Mouse (Mus musculus) midbrain, embryonic 14.5 days (tissue): Measurements from ENCODE around the gene Traf3ip1. TPM values are rescaled to one million over a fixed set of nuclear protein-coding genes. Genes with fewer than 3 reads are reported as not detected.

ENCODE experiments used
- ATAC-seq: fragments of 200-750 bp; cut with Nextera tagmentation; 2 replicates; pipeline ENCODE4 v1.8.0; 2017; ENCODE audit warnings: moderate number of reproducible peaks, moderate library complexity; ENCODE audit not compliant: low FRiP score, low TSS enrichment
- DNase-seq: peaks from one replicate; pipeline ENCODE4 v3.0.0-alpha.2; 2015
- H3K27ac ChIP-seq: fragments of 300-500 bp; sonication (generic); replicated peaks from 2 replicates; pipeline ENCODE4 v1.5.1; 2014; ENCODE audit warnings: mild to moderate bottlenecking, low read depth, low read length, moderate library complexity
- H3K27me3 ChIP-seq: fragments of 300-500 bp; sonication (generic); 2 replicates; pipeline ENCODE4 v1.6.1; 2014; ENCODE audit warnings: low read length, control low read depth, mixed read lengths; ENCODE audit not compliant: control insufficient read depth, insufficient read depth
- H3K36me3 ChIP-seq: fragments of 300-500 bp; sonication (generic); 2 replicates; pipeline ENCODE4 v1.6.1; 2014; ENCODE audit warnings: low read length, control low read depth; ENCODE audit not compliant: control insufficient read depth, insufficient read depth
- H3K4me1 ChIP-seq: fragments of 300-500 bp; sonication (generic); 2 replicates; pipeline ENCODE4 v1.6.1; 2014; ENCODE audit warnings: mild to moderate bottlenecking, antibody characterized with exemption, low read length, control low read depth; ENCODE audit not compliant: control insufficient read depth, insufficient read depth
- H3K4me2 ChIP-seq: fragments of 300-500 bp; sonication (generic); 2 replicates; pipeline ENCODE4 v1.6.1; 2014; ENCODE audit warnings: mild to moderate bottlenecking, low read length, moderate library complexity
- H3K4me3 ChIP-seq: fragments of 300-500 bp; sonication (generic); replicated peaks from 2 replicates; pipeline ENCODE4 v1.5.1; 2014; ENCODE audit warnings: low read depth, low read length
- H3K9ac ChIP-seq: fragments of 300-500 bp; sonication (generic); replicated peaks from 2 replicates; pipeline ENCODE4 v1.6.1; 2014; ENCODE audit warnings: mild to moderate bottlenecking, low read length, moderate library complexity
- H3K9me3 ChIP-seq: fragments of 300-500 bp; sonication (generic); 2 replicates; pipeline ENCODE4 v1.6.1; 2016; ENCODE audit warnings: low read length, control low read depth, mixed read lengths; ENCODE audit not compliant: control insufficient read depth
- WGBS: fragments of 180-500 bp; shearing (Covaris S2); extraction: QIAGEN DNeasy Blood & Tissue Kit; methylation state at CpG from one replicate; pipeline ENCODE4 v1.1.7; 2014; 5-methylcytosine and 5-hydroxymethylcytosine counted together
- polyA plus RNA-seq: library from polyadenylated mRNA; unstranded; fragments of >200 nt; fragmentation: Nextera tagmentation; extraction: Ambion mirVana; gene quantifications from 2 replicates; pipeline ENCODE4 v1.2.1, GENCODE M21; 2014

Traf3ip1 gene
- polyA plus RNA-seq, 1 experiment from 2014 or later, result 9.2 TPM

DNA sequence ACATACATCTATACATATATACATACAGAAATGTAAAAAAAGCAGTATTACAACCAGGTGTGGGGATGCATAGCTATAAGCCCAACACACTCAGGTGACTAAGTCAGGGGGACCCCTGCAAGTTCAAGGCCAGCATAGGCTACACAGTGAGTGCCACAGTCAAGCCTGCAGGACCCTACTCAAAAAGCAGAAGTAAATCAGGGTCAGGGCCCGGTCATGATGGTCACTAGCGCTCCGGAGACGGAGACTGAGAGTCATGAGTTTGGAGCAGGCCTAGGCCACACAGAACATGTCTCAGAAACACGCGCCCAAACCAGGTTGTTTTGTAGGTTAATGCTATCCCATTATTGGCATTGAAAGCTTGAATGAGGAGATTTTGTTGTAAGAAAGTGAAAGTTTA is 4.1 kb downstream of the Traf3ip1 start:
- DNase-seq (no peak), ATAC-seq (no peak)
- H3K27me3 ChIP-seq, result no peaks in the 10 kb centered on the region
- no peaks in the 10 kb centered on the region for H3K9me3 ChIP-seq
- H3K36me3 ChIP-seq, result peaks cover 38% of the 10 kb centered on the region
- no peak overlapping the region for H3K4me3 ChIP-seq
- H3K27ac ChIP-seq, result no peak overlapping the region
- no peak overlapping the region for H3K9ac ChIP-seq
- H3K4me2 ChIP-seq, result no peak overlapping the region
- peaks cover 8% of the 10 kb centered on the region for H3K4me1 ChIP-seq
- 97% methylated on average over 6 of the region's 6 CpGs for WGBS

GRCm38 (mm10) chr1:91504615-91505014 is 10.2 kb downstream of the Traf3ip1 start:
- no peak overlapping the region for H3K9ac ChIP-seq
- H3K9me3 ChIP-seq, result no peaks in the 10 kb centered on the region
- H3K27me3 ChIP-seq, result no peaks in the 10 kb centered on the region
- DNase-seq (no peak), ATAC-seq (no peak)
- H3K27ac ChIP-seq, result no peak overlapping the region
- no peaks in the 10 kb centered on the region for H3K4me1 ChIP-seq
- H3K36me3 ChIP-seq, result peaks cover 78% of the 10 kb centered on the region
- H3K4me3 ChIP-seq, result no peak overlapping the region
- WGBS, result 72% methylated on average over 3 of the region's 3 CpGs
- no peak overlapping the region for H3K4me2 ChIP-seq

DNA sequence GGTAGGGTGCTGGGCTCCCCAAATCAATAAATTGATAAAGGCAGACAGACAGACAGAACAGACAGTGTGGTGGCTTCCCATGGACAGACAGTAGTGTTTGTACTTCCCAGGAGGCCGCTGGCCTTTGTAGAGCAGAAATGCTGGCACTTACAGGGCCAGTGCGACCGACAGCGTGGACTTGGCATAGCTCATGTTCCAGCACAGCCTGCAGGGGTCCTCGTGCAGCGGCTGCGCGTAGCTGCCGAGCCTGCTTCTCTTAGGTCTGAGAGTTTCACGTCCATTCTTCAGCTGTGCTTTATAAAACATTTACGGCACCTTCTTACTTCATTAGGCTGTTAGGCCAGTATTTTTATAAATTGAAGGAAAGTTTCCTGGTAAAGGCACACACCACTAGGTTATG is 20.5 kb downstream of the Traf3ip1 start:
- ATAC-seq, result no peak
- H3K9ac ChIP-seq, result no peak overlapping the region
- no peak overlapping the region for H3K4me2 ChIP-seq
- WGBS, result 79% methylated on average over 11 of the region's 11 CpGs
- no peak overlapping the region for H3K27ac ChIP-seq
- H3K4me1 ChIP-seq, result no peaks in the 10 kb centered on the region
- no peak overlapping the region for H3K4me3 ChIP-seq
- no peaks in the 10 kb centered on the region for H3K27me3 ChIP-seq
- DNase-seq, result no peak
- H3K36me3 ChIP-seq, result peaks cover 54% of the 10 kb centered on the region
- H3K9me3 ChIP-seq, result no peaks in the 10 kb centered on the region

GRCm38 (mm10) chr1:91515642-91516041 is 21.2 kb downstream of the Traf3ip1 start:
- ATAC-seq (no peak), DNase-seq (no peak)
- Histone ChIP-seq H3K4me3 (no peak overlapping the region), H3K27me3 (no peaks in the 10 kb centered on the region), H3K4me1 (no peaks in the 10 kb centered on the region), H3K9ac (no peak overlapping the region), H3K9me3 (no peaks in the 10 kb centered on the region), H3K27ac (no peak overlapping the region), H3K36me3 (peaks cover 54% of the 10 kb centered on the region), H3K4me2 (no peak overlapping the region)
- 93% methylated on average over 6 of the region's 6 CpGs for WGBS

GRCm38 (mm10) chr1:91523759-91524158 is 29.3 kb downstream of the Traf3ip1 start:
- Histone ChIP-seq H3K9ac (no peak overlapping the region), H3K4me2 (no peak overlapping the region), H3K9me3 (no peaks in the 10 kb centered on the region), H3K4me3 (no peak overlapping the region), H3K36me3 (peaks cover 78% of the 10 kb centered on the region), H3K27me3 (no peaks in the 10 kb centered on the region), H3K4me1 (no peaks in the 10 kb centered on the region), H3K27ac (no peak overlapping the region)
- peak; percentile 86 for DNase-seq
- no peak; the same call in 1 of the 2 replicates for ATAC-seq
- whole genome bisulfite sequencing, result 14% methylated on average over 10 of the region's 10 CpGs

- WGBS, result 82% methylated on average over 14 of the region's 14 CpGs
- DNase-seq, result peak; percentile 37
- Histone ChIP-seq H3K36me3 (peaks cover 75% of the 10 kb centered on the region), H3K4me2 (no peak overlapping the region), H3K4me3 (no peak overlapping the region), H3K27me3 (no peaks in the 10 kb centered on the region), H3K9me3 (no peaks in the 10 kb centered on the region), H3K9ac (no peak overlapping the region), H3K4me1 (no peaks in the 10 kb centered on the region), H3K27ac (no peak overlapping the region)
- no peak for ATAC-seq
Measured at GRCm38 (mm10) chr1:91525838-91526237, 31.4 kb downstream of the Traf3ip1 start.

GRCm38 (mm10) chr1:91530166-91530565 is 35.7 kb downstream of the Traf3ip1 start:
- Histone ChIP-seq H3K4me3 (no peak overlapping the region), H3K27ac (no peak overlapping the region), H3K4me1 (no peaks in the 10 kb centered on the region), H3K9me3 (no peaks in the 10 kb centered on the region), H3K9ac (no peak overlapping the region), H3K36me3 (peaks cover 58% of the 10 kb centered on the region), H3K4me2 (no peak overlapping the region), H3K27me3 (no peaks in the 10 kb centered on the region)
- DNase-seq (no peak), ATAC-seq (no peak)
- WGBS, result 91% methylated on average over 9 of the region's 9 CpGs

DNA sequence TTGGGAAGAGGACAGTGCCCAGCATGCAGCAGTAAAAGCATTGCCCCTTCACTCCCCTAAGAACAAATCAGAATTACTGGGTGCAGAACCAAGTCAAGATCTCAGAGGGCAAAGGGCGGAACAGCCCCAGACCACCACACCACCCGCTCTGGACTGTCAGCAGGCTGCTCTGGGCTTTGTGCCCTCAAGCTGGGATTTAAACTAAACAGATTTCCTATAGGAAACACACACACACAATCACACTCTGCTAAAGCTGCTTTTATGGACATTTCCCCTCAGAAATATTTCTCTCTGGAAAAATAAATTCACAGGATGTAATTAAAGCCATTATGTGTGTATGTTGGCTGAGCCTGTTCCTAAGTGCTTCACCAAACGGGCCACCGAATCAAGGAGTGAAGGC is 37.8 kb downstream of the Traf3ip1 start:
- no peak for DNase-seq
- no peaks in the 10 kb centered on the region for H3K27me3 ChIP-seq
- no peak overlapping the region for H3K9ac ChIP-seq
- no peaks in the 10 kb centered on the region for H3K4me1 ChIP-seq
- WGBS, result 93% methylated on average over 4 of the region's 4 CpGs
- no peak for ATAC-seq
- no peak overlapping the region for H3K4me3 ChIP-seq
- H3K36me3 ChIP-seq, result peaks cover 43% of the 10 kb centered on the region
- no peak overlapping the region for H3K27ac ChIP-seq
- no peak overlapping the region for H3K4me2 ChIP-seq
- no peaks in the 10 kb centered on the region for H3K9me3 ChIP-seq

DNA sequence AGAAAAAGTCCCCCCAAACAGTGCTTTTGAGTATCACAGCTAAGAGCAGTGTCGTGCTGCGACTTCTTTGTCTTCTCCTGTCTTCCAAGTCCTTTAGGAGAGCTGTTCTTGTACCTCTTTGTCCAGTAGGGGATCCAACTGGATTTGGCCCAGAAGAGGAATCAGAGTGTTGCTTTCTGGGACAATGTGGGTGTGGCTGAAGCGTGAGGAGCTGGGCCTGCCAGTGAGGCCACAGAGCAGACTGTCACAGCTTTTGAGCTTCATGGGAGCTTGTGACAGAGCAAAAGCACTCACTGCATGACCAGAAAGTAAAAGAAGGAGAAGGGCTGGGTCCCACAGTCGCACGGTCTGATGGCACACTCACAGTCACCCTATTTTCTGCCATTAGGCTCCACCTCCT is 38.4 kb downstream of the Traf3ip1 start:
- DNase-seq (no peak), ATAC-seq (no peak)
- Histone ChIP-seq H3K9ac (no peak overlapping the region), H3K36me3 (peaks cover 37% of the 10 kb centered on the region), H3K4me1 (no peaks in the 10 kb centered on the region), H3K9me3 (no peaks in the 10 kb centered on the region), H3K27ac (no peak overlapping the region), H3K27me3 (no peaks in the 10 kb centered on the region; the same call in 1 of the 2 replicates), H3K4me3 (no peak overlapping the region), H3K4me2 (no peak overlapping the region)
- 87% methylated on average over 5 of the region's 5 CpGs for WGBS
